Mouse (Mus musculus): Measurements from ENCODE around the gene March1. TPM values are rescaled to one million over a fixed set of nuclear protein-coding genes. Genes with fewer than 3 reads are reported as not detected.
A peak's percentile ranks its signal among the peaks of the same experiment; 100 is the strongest.

Gene March1
- total and polyA plus RNA-seq, 2 experiments from 2014 or later = 50.4 to 52.5 TPM

DNA sequence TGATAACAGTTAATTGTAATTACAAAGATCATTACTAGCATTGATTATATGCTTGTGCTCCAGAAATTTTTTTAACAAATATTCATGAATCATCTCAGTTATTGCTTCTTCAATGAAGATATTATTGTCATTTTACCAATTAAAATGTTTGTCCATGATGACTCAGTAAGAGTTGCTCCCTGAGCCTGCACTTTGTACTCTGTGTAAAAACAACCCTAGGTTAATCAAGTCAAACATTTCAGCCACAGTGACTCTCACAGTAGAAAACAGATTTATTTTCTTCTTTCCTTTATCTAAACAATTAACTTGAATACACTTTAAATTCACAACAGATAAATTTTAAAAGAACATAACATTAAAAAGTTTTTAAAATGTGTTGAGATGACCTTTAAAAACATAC, 708.7 kb downstream of the March1 start:
- ATAC-seq (ENCODE audit: low FRiP score) (no peak), DNase-seq (ENCODE audit: low spot score) (no peak)
- Histone ChIP-seq H3K4me3 (ENCODE audit: low read depth, low read length) (no peak overlapping the region), H3K9me3 (ENCODE audit: low read length) (no peaks in the 10 kb centered on the region), H3K4me1 (ENCODE audit: insufficient read depth, low read length) (no peaks in the 10 kb centered on the region), H3K36me3 (ENCODE audit: insufficient read depth, low read length) (no peaks in the 10 kb centered on the region), H3K27me3 (ENCODE audit: insufficient read depth, low read length) (no peaks in the 10 kb centered on the region), H3K9ac (replicated peaks; ENCODE audit: low read length, poor library complexity, severe bottlenecking) (no peak overlapping the region), H3K27ac (ENCODE audit: low read depth, low read length) (no peak overlapping the region), H3K4me2 (ENCODE audit: low read depth, low read length, poor library complexity, severe bottlenecking) (no peak overlapping the region)
- no peak for TF ChIP-seq CTCF (IDR thresholded peaks at IDR 0.05)

DNA sequence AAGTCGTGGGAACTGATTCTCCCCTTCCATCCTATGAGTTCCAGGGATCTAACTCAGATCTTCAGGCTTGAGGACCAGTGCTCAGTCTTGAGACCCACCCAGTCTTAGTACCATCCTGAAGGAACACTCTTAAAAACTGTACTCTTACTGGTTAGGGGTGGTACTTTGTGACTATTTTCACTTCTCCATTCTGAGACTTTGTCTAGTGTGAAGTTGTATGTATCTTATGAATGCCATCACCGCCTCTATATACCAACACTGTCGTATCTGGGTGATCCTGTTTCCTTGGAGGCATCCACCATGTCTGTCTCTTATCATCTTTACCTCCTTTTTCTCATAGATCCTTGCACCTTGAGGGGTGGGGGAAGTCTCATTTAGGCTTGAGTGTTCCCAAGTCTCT, 714.5 kb downstream of the March1 start:
- H3K27ac ChIP-seq (ENCODE audit: low read depth, low read length) = no peak overlapping the region
- H3K9ac ChIP-seq (replicated peaks; ENCODE audit: low read length, poor library complexity, severe bottlenecking) = no peak overlapping the region
- H3K4me3 ChIP-seq (ENCODE audit: low read depth, low read length) = no peak overlapping the region
- H3K27me3 ChIP-seq (ENCODE audit: insufficient read depth, low read length) = no peaks in the 10 kb centered on the region
- ATAC-seq (ENCODE audit: low FRiP score) (no peak), DNase-seq (ENCODE audit: low spot score) (no peak)
- no peaks in the 10 kb centered on the region for H3K9me3 ChIP-seq (ENCODE audit: low read length)
- no peak for TF ChIP-seq CTCF (IDR thresholded peaks at IDR 0.05)
- no peak overlapping the region for H3K4me2 ChIP-seq (ENCODE audit: low read depth, low read length, poor library complexity, severe bottlenecking)
- no peaks in the 10 kb centered on the region for H3K4me1 ChIP-seq (ENCODE audit: insufficient read depth, low read length)
- no peaks in the 10 kb centered on the region for H3K36me3 ChIP-seq (ENCODE audit: insufficient read depth, low read length)
- WGBS = 90% methylated on average over 3 of the region's 3 CpGs

DNA sequence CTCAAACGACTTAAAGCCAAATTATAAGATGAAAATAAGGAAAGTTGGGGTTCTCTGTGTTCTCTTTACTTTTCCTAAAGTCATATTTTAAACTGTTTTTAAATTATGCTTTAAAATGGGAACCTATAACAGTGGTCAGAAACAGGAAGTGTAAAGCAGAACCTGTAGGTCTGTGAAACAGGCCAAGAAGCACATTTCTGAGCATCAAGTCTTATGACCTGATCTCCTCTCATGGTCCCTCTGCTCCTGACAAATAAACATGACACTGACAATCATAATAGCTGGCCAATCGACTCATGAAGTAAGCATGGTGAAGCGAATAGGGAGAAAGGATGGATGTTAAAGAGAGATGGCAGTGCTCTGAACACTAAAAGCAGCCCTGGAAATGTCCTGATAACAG, 716.6 kb downstream of the March1 start:
- no peak for TF ChIP-seq CTCF (IDR thresholded peaks at IDR 0.05)
- Histone ChIP-seq H3K4me1 (ENCODE audit: insufficient read depth, low read length) (no peaks in the 10 kb centered on the region), H3K4me3 (ENCODE audit: low read depth, low read length) (no peak overlapping the region), H3K9me3 (ENCODE audit: low read length) (no peaks in the 10 kb centered on the region), H3K27ac (ENCODE audit: low read depth, low read length) (no peak overlapping the region), H3K4me2 (ENCODE audit: low read depth, low read length, poor library complexity, severe bottlenecking) (no peak overlapping the region), H3K9ac (replicated peaks; ENCODE audit: low read length, poor library complexity, severe bottlenecking) (no peak overlapping the region), H3K27me3 (ENCODE audit: insufficient read depth, low read length) (no peaks in the 10 kb centered on the region), H3K36me3 (ENCODE audit: insufficient read depth, low read length) (no peaks in the 10 kb centered on the region)
- WGBS = 66% methylated on average over 3 of the region's 3 CpGs
- DNase-seq (ENCODE audit: low spot score) (no peak), ATAC-seq (ENCODE audit: low FRiP score) (no peak)

DNA sequence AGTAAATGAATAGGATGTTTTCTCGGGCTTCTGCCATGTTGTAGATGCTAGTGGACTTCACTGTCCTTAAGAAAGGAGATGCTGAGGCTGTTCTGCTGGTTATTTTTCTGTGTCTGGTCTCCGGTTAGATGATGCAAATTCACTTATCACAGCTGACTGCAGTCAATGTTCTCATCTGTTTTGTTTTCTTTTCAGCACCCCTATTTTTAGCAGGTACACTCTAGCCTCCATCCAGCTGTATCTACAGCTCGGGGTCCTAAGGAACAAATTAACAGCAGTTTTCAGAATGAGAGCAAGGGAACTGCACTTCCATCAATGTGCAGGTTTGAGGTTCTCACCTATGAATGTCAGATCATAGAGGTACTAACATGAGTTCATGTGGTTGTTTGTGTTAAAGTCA, 721.9 kb downstream of the March1 start:
- ATAC-seq (ENCODE audit: low FRiP score) = no peak
- Histone ChIP-seq H3K4me3 (ENCODE audit: low read depth, low read length) (no peak overlapping the region), H3K27me3 (ENCODE audit: insufficient read depth, low read length) (no peaks in the 10 kb centered on the region), H3K4me2 (ENCODE audit: low read depth, low read length, poor library complexity, severe bottlenecking) (no peak overlapping the region), H3K9me3 (ENCODE audit: low read length) (no peaks in the 10 kb centered on the region), H3K4me1 (ENCODE audit: insufficient read depth, low read length) (no peaks in the 10 kb centered on the region), H3K27ac (ENCODE audit: low read depth, low read length) (no peak overlapping the region), H3K9ac (replicated peaks; ENCODE audit: low read length, poor library complexity, severe bottlenecking) (no peak overlapping the region), H3K36me3 (ENCODE audit: insufficient read depth, low read length) (no peaks in the 10 kb centered on the region)
- no peak for TF ChIP-seq CTCF (IDR thresholded peaks at IDR 0.05)
- WGBS = 84% methylated on average over 3 of the region's 3 CpGs
- DNase-seq (ENCODE audit: low spot score) = no peak

DNA sequence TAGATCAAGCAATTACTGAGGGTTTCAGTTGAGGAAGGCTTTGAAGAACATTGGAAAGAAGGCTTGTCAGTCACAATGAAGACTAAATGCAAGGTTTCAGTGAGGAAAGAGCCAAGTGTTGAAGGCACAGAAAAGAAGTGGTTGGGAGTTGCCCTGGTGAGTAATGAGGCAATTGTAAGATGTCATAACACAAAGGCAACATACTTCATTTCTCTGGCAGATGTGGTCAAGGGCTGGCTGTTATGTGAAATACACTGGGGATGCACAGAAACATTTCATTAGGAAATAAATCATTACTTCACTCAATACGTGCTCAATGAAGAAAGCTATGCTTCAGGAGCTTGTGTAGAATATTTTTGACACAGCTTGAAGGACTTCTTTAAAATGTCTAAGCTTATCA, 725.2 kb downstream of the March1 start:
- H3K27me3 ChIP-seq (ENCODE audit: insufficient read depth, low read length) = no peaks in the 10 kb centered on the region
- DNase-seq (ENCODE audit: low spot score) (no peak), ATAC-seq (ENCODE audit: low FRiP score) (no peak)
- 86% methylated on average over 1 of the region's 1 CpGs for WGBS
- TF ChIP-seq CTCF (IDR thresholded peaks at IDR 0.05) = no peak
- H3K9me3 ChIP-seq (ENCODE audit: low read length) = no peaks in the 10 kb centered on the region
- H3K36me3 ChIP-seq (ENCODE audit: insufficient read depth, low read length) = no peaks in the 10 kb centered on the region
- H3K9ac ChIP-seq (replicated peaks; ENCODE audit: low read length, poor library complexity, severe bottlenecking) = no peak overlapping the region
- H3K4me3 ChIP-seq (ENCODE audit: low read depth, low read length) = no peak overlapping the region
- H3K4me1 ChIP-seq (ENCODE audit: insufficient read depth, low read length) = no peaks in the 10 kb centered on the region
- H3K4me2 ChIP-seq (ENCODE audit: low read depth, low read length, poor library complexity, severe bottlenecking) = no peak overlapping the region
- H3K27ac ChIP-seq (ENCODE audit: low read depth, low read length) = no peak overlapping the region

DNA sequence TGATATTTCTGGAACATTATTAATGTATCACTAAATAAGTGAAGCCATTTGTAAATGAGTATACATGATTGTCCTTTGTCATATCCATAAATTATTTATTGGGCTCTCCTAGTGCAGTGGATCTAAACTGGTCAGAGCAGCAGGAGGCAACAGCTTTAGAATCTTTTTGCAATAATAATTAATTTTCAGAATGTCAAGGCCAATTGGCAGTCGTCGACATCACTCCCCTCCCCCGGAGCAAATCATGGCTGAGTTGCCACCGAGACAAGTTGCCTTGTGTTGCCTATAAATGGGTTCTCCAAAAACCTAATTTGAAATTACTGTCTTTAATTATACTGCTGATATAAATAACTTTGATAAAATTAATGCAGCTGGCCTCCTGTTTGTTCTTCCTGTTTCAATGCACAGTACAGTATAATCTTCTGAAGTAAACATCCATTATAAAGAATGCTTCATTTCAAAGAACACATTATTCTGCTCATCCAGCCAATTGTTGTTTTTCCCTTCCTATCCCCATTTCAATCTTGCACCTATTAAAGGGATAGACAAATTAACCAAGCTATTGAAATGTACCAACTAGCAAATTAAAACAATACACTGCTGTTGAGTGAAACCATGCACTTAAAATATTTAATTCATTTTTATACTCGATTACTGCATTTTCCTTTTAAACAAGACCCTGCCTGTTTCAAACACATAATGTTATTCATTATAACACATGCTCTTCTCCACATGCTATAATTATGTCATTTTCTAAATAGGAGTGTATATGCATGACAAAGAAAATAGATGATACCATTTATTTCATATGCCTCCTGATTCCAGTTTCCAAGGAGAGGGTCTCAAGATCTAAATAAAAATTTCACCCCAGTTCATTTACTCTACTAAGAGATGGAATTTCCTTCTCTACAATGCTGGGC, 745.4 kb downstream of the March1 start:
- Histone ChIP-seq H3K9ac (replicated peaks; ENCODE audit: low read length, poor library complexity, severe bottlenecking) (no peak overlapping the region), H3K36me3 (ENCODE audit: insufficient read depth, low read length) (no peaks in the 10 kb centered on the region), H3K4me1 (ENCODE audit: insufficient read depth, low read length) (no peaks in the 10 kb centered on the region), H3K9me3 (ENCODE audit: low read length) (no peaks in the 10 kb centered on the region), H3K27ac (ENCODE audit: low read depth, low read length) (no peak overlapping the region), H3K4me3 (ENCODE audit: low read depth, low read length) (no peak overlapping the region), H3K27me3 (ENCODE audit: insufficient read depth, low read length) (no peaks in the 10 kb centered on the region), H3K4me2 (ENCODE audit: low read depth, low read length, poor library complexity, severe bottlenecking) (no peak overlapping the region)
- no peak for TF ChIP-seq CTCF (IDR thresholded peaks at IDR 0.05)
- ATAC-seq (ENCODE audit: low FRiP score) = no peak
- DNase-seq (ENCODE audit: low spot score) = peak; percentile 17
- 57% methylated on average over 5 of the region's 5 CpGs for WGBS
